Mouse (Mus musculus) neural tube, postnatal 0 days (tissue): ENCODE measurements around the gene Aldh3a2. TPM values are rescaled to one million over a fixed set of nuclear protein-coding genes. Genes with fewer than 3 reads are reported as not detected.

ENCODE experiments used
- polyA plus RNA-seq: library from polyadenylated mRNA; unstranded; fragments of >200 nt; fragmentation: Nextera tagmentation; extraction: Ambion mirVana; gene quantifications from 2 replicates; pipeline ENCODE4 v1.2.1, GENCODE M21; 2015

Gene Aldh3a2
- polyA plus RNA-seq, result 35.2 and 36.1 TPM in 2 replicates

GRCm38 (mm10) chr11:61266551-61267533, at the start of gene Aldh3a2:
Gene Aldh3a2 (minus strand): TSS chr11:61267464.

GRCm38 (mm10) chr11:61207487-61208246, 59.6 kb downstream of the Aldh3a2 start, which contains the start of gene Aldh3a1:
Gene Aldh3a1 (plus strand): TSS chr11:61207537.

GRCm38 (mm10) chr11:61174821-61175658, 92.2 kb downstream of the Aldh3a2 start, which contains the start of gene Usp22:
Gene Usp22 (minus strand): TSS chr11:61175055.

Other genes with a start within 250 kb of the Aldh3a2 start
- gene Kcnj12, start 244.9 kb downstream of the Aldh3a2 start, polyA plus RNA-seq, result 3.2 and 4.3 TPM in 2 replicates
- 1.9 and 2.5 TPM in 2 replicates for gene Tnfrsf13b, start 140.7 kb downstream of the Aldh3a2 start, polyA plus RNA-seq
- 207 and 238 TPM in 2 replicates for gene Usp22, start 92.4 kb downstream of the Aldh3a2 start, polyA plus RNA-seq
- gene Aldh3a1, start 59.9 kb downstream of the Aldh3a2 start, polyA plus RNA-seq, result 1.2 and 1.3 TPM in 2 replicates
- gene Slc47a2, start 75.4 kb upstream of the Aldh3a2 start, polyA plus RNA-seq, result 0.28 and 0.39 TPM in 2 replicates
- gene Slc47a1, start 110.9 kb upstream of the Aldh3a2 start, polyA plus RNA-seq, result 3.2 and 5.5 TPM in 2 replicates
- gene Rnf112, start 186.7 kb upstream of the Aldh3a2 start, polyA plus RNA-seq, result 28.7 and 33.7 TPM in 2 replicates
- gene Mfap4, start 218.0 kb upstream of the Aldh3a2 start, polyA plus RNA-seq, result 48.4 and 50.0 TPM in 2 replicates
- gene Mapk7, start 226.9 kb upstream of the Aldh3a2 start, polyA plus RNA-seq, result 40.2 and 45.9 TPM in 2 replicates
- 26.9 and 32.8 TPM in 2 replicates for gene B9d1, start 237.7 kb upstream of the Aldh3a2 start, polyA plus RNA-seq